Mouse (Mus musculus): ENCODE data around the gene Alpk1.

DNA sequence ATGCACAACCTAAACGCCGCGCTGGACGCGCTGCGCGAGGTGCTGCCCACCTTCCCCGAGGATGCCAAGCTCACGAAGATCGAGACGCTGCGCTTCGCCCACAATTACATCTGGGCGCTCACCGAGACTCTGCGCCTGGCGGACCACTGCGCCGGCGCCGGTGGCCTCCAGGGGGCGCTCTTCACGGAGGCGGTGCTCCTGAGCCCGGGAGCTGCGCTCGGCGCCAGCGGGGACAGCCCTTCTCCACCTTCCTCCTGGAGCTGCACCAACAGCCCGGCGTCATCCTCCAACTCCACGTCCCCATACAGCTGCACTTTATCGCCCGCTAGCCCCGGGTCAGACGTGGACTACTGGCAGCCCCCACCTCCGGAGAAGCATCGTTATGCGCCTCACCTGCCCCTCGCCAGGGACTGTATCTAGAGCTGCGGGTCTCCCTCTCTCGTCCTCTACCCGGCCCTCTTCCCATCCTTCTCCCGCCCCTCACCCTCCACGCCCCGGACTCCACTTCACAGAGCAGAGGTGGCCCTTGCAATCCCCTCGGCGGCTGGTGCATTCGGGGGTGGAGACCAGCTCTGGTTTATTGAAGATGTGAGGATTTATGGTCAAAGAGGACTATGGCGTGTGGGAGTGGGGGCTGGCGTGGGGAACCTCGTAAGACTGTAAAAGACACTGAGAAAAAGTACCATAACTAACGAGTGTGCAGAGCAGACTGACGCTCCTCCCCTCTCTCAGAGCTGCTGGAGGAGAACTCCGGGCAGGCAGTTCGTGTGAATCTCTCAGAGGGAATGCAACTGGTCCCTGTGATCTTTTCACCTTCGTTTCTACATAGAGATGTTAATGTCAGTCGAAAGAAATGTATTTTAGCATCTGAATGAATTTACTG is 146.0 kb downstream of the Alpk1 start:
- no peak for TF ChIP-seq POLR2A (IDR thresholded peaks at IDR 0.05; ENCODE audit: low read depth, low read length)
- TF ChIP-seq CTCF (IDR thresholded peaks at IDR 0.05; ENCODE audit: extremely low read depth, insufficient read length, insufficient replicate concordance, low read depth, low read length), result peak; percentile 78
